Mouse (Mus musculus) lung, embryonic 16.5 days (tissue): ENCODE data around the gene Rcan3. TPM values are rescaled to one million over a fixed set of nuclear protein-coding genes. Genes with fewer than 3 reads are reported as not detected.

ENCODE experiments used
- ATAC-seq: fragments of 200-750 bp; cut with Nextera tagmentation; 2 replicates; pipeline ENCODE4 v1.8.0; 2017; ENCODE audit warnings: low read depth, mild to moderate bottlenecking, moderate library complexity
- H3K27ac ChIP-seq: fragments of 300-500 bp; sonication (generic); 2 replicates; pipeline ENCODE4 v1.5.1; 2014; ENCODE audit warnings: mild to moderate bottlenecking, control low read depth, low read length
- H3K27me3 ChIP-seq: fragments of 300-500 bp; sonication (generic); 2 replicates; pipeline ENCODE4 v1.6.1; 2014; ENCODE audit warnings: low read depth, low read length, mixed read lengths; ENCODE audit not compliant: control insufficient read depth, insufficient read depth
- H3K36me3 ChIP-seq: fragments of 300-500 bp; sonication (generic); 2 replicates; pipeline ENCODE4 v1.6.1; 2014; ENCODE audit warnings: low read length; ENCODE audit not compliant: control insufficient read depth, insufficient read depth
- H3K4me1 ChIP-seq: fragments of 300-500 bp; sonication (generic); replicated peaks from 2 replicates; pipeline ENCODE4 v1.6.1; 2014; ENCODE audit warnings: low read length, mixed read lengths; ENCODE audit not compliant: control insufficient read depth, insufficient read depth
- H3K4me2 ChIP-seq: fragments of 300-500 bp; sonication (generic); 2 replicates; pipeline ENCODE4 v1.6.1; 2014; ENCODE audit warnings: low read depth, low read length, control low read depth
- H3K4me3 ChIP-seq: fragments of 300-500 bp; sonication (generic); 2 replicates; pipeline ENCODE4 v1.5.1; 2014; ENCODE audit warnings: mild to moderate bottlenecking, low read length, control low read depth
- H3K9ac ChIP-seq: fragments of 300-500 bp; sonication (generic); 2 replicates; pipeline ENCODE4 v1.6.1; 2014; ENCODE audit warnings: low read length, control low read depth
- H3K9me3 ChIP-seq: fragments of 300-500 bp; sonication (generic); 2 replicates; pipeline ENCODE4 v1.6.1; 2016; ENCODE audit warnings: low read length; ENCODE audit not compliant: control insufficient read depth
- WGBS: fragments of 180-500 bp; shearing (Covaris S2); extraction: QIAGEN DNeasy Blood & Tissue Kit; methylation state at CpG from one replicate; pipeline ENCODE4 v1.1.7; 2014; 5-methylcytosine and 5-hydroxymethylcytosine counted together
- polyA plus RNA-seq: library from polyadenylated mRNA; unstranded; fragments of >200 nt; fragmentation: Nextera tagmentation; extraction: Ambion mirVana; gene quantifications from 2 replicates; pipeline ENCODE4 v1.2.1, GENCODE M21; 2015

The Rcan3 gene
- 10.7 and 11.8 TPM in 2 replicates for polyA plus RNA-seq

DNA sequence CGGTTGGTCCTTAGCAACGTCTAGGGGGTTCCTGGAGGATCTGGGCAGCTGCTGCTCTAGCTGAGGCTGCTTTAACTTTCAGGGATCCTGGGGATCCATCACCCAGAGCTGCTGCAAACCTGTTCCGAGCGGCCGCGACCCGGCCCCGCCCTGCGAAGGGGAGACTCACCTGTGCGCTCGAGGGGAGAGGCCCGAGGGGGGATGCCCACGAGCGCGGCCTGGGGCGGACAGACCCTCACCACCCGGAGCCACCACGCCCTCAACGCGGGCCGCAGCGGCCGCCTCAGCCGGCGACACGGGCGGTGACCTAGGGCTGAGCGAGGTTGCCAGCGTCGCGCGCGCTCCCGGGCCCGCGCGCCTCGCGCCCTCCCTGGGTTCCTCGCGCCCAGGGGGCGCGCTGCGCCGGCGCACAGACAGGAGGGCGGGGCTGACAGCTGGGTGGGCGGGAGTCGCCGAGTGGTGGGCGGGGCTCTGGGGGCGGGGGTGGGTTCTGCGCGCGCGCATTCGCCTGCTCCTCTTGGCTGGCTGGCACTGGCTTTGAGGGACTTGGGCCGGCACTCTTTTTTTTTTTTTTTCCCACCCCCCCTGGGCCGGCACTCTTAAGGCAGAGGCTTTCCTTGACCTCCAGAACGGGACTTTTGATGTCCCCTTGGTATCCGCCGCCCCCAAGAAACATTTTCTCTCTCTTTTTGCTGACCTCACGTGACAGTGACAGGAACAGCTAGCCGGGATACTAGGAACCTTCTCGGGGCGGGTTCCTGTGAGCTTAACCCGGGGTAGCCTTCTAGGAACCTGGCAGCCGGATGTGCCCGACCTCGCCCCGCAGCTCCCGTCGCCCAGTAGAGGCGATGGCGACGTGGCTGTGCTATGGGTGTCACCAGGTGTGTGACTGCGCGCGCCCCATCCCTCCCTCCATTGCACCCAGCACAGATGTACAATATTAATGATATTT lies at the start of gene Rcan3:
Rcan3 (minus strand) TSS at position 411 of the 952 bp plus-strand sequence.
- Histone ChIP-seq H3K27me3 (no peaks in the 10 kb centered on the region), H3K9ac (peak within 1 kb of the TSS; percentile 89), H3K4me1 (peaks cover 15% of the 10 kb centered on the region; the same call in 1 of the 2 replicates), H3K27ac (peak within 1 kb of the TSS; percentile 63; the same call in 1 of the 2 replicates), H3K36me3 (no peaks in the 10 kb centered on the region), H3K4me2 (peak within 1 kb of the TSS; percentile 98), H3K9me3 (no peaks in the 10 kb centered on the region), H3K4me3 (peak within 1 kb of the TSS; percentile 79)
- under 1% methylated on average over 57 of the region's 79 CpGs for WGBS
- peak; percentile 90 for ATAC-seq

DNA sequence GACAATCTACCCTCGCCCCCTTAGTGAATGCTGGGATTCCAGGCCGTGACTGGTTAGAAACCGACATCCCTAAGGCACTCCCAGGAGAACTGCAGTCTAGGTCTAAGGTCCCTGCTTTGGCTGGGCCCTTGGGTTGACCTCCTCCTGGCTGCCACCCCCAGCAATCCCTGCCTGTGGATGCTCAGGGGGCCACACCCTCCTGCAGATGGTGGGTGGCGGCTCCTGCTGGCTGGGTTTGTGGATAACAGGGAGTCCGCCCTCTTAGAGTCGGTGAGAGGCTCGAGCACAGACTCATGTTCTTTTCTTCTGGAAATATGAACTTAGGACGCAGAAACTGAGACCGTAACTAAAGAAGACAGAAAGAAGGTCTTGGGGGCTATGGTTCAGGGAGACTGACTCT lies 46.7 kb upstream of the Rcan3 start:
- 76% methylated on average over 9 of the region's 9 CpGs for WGBS
- H3K9ac ChIP-seq = no peak overlapping the region
- no peak overlapping the region for H3K4me2 ChIP-seq
- no peak for ATAC-seq
- no peak overlapping the region for H3K4me3 ChIP-seq
- H3K4me1 ChIP-seq = no peaks in the 10 kb centered on the region
- H3K36me3 ChIP-seq = no peaks in the 10 kb centered on the region
- no peaks in the 10 kb centered on the region for H3K27me3 ChIP-seq
- no peak overlapping the region for H3K27ac ChIP-seq
- no peaks in the 10 kb centered on the region for H3K9me3 ChIP-seq

DNA sequence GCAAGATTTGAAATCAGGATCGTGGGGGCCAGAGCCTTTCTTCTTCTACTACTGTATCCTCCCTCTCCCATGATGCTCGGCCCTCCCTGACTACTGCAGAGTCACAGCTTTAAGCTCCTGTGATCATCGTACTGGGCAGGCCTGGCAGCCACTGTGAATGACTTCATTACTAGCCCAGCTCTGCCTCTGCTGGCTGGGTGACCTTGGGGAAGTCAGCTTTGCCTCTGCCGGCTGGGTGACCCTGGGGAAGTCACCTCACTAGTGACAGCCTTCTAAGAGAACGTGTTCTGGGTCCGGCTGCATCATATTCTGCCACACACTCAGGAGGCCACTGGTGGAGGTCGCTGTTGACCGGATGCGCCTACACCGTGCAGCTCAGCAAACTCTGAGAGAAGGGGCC lies 44.2 kb upstream of the Rcan3 start:
- Histone ChIP-seq H3K4me2 (no peak overlapping the region), H3K27ac (no peak overlapping the region), H3K9ac (no peak overlapping the region), H3K36me3 (no peaks in the 10 kb centered on the region), H3K4me1 (no peaks in the 10 kb centered on the region), H3K4me3 (no peak overlapping the region), H3K9me3 (no peaks in the 10 kb centered on the region), H3K27me3 (no peaks in the 10 kb centered on the region)
- no peak for ATAC-seq
- WGBS = 75% methylated on average over 10 of the region's 10 CpGs

DNA sequence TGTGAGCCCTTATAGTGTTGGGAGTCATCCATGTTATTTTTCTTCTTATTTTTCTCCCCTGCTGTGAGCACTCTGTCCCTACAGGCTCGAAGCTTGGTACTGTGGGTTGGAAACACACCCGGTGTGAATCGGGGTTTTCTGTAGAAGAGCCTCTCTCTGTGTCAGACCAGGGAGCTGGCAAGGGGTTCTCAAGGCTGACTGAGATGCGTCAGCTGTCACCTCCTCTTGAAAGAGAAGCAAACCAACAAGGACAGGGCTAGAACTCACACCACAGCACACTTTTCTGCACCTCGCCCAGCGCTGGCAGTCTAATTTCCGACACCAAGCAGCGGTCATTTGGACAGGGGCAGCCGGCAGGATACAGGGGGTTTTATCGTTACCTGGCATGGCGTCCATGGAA lies 29.8 kb upstream of the Rcan3 start:
- Histone ChIP-seq H3K4me2 (no peak overlapping the region), H3K27me3 (no peaks in the 10 kb centered on the region), H3K4me3 (no peak overlapping the region), H3K9me3 (no peaks in the 10 kb centered on the region), H3K4me1 (no peaks in the 10 kb centered on the region), H3K36me3 (no peaks in the 10 kb centered on the region), H3K9ac (no peak overlapping the region), H3K27ac (no peak overlapping the region)
- WGBS = 90% methylated on average over 11 of the region's 11 CpGs
- ATAC-seq = no peak

DNA sequence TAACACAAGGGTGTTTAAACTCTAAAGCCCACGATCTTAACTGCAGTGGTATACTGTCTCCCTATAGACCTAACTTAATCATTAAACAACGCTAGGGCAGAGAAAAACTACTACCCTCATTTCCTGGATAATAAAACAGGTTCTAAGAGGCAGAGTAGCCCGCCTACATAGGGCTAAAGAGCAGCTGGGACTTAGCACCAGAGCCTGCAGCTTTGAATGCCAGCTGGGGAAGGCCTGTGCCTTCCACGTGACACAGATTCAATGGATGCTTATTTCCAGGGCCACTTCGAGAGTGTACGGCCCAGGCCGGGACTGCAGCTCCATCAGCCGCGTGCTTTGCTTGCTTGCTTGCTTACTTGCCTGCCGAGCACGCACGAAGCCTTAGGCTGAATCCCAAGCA lies 19.9 kb upstream of the Rcan3 start:
- Histone ChIP-seq H3K9me3 (no peaks in the 10 kb centered on the region), H3K27ac (peak overlapping the region; percentile 41), H3K4me3 (no peak overlapping the region), H3K4me1 (peaks cover 23% of the 10 kb centered on the region), H3K27me3 (no peaks in the 10 kb centered on the region), H3K36me3 (no peaks in the 10 kb centered on the region), H3K4me2 (no peak overlapping the region), H3K9ac (0 out of 2 replicates have a peak overlapping the region, but pooled peaks have one; percentile 23)
- ATAC-seq = peak; percentile 64; the same call in 1 of the 2 replicates
- 52% methylated on average over 12 of the region's 12 CpGs for whole genome bisulfite sequencing

DNA sequence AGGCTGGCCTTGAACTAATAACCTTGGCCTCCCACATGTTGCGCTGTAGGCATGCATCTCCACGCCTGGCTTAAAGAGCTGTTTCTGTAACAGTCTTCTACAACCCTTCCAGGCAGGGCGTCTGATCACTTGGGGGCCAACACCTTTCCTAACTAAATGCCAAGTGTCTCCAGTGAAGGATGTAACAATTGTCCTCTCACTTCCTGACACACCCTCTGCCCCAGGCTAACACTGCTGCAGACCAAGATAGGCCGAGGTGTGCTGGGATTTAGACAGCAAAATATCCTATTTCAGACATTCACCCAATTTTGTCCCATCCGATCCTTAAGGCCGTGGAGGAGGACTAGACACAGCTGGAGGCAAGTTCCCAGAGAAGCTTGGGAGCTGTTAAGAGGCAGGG lies 19.5 kb upstream of the Rcan3 start:
- no peaks in the 10 kb centered on the region for H3K36me3 ChIP-seq
- no peaks in the 10 kb centered on the region for H3K9me3 ChIP-seq
- no peak overlapping the region for H3K9ac ChIP-seq
- peaks cover 23% of the 10 kb centered on the region for H3K4me1 ChIP-seq
- no peak overlapping the region for H3K4me2 ChIP-seq
- no peak for ATAC-seq
- H3K4me3 ChIP-seq = no peak overlapping the region
- no peaks in the 10 kb centered on the region for H3K27me3 ChIP-seq
- peak overlapping the region; percentile 41 for H3K27ac ChIP-seq
- WGBS = 46% methylated on average over 6 of the region's 6 CpGs

DNA sequence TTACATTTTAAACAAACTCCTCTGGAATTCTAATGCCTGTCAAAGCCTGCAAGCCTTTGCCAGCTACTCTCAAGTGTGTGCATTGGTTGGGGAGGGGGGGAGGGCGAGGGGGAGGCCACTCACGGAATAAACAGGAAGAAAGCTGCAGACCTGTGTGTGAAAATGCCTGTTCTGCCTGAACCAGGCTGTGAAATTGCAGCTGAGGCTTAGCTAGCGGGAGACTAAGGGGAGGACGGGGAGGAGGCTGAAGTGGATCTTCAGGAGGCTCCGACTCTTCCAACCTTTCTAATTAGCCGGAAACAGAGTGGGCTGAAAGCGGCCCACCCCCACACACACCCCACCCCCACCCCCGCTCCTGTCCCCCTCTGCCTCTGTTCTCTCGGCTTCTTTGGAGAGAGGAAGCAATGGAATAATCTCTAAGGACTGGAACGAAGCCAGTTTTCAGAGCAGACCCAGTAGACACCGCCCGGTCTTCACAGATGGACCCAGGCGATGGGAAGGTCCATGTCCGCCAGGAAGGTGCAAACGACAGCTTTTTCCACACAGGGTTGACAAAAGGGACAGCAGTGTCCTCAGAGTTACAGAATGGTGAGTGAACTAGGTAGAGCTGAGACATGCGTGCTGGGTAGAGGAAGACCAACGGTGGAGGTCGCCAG lies 17.8 kb upstream of the Rcan3 start:
- peak overlapping the region; percentile 71 for H3K27ac ChIP-seq
- H3K4me2 ChIP-seq = peak overlapping the region; percentile 47
- no peaks in the 10 kb centered on the region for H3K27me3 ChIP-seq
- H3K4me3 ChIP-seq = peak overlapping the region; percentile 11; the same call in 1 of the 2 replicates
- no peaks in the 10 kb centered on the region for H3K36me3 ChIP-seq
- peak; percentile 73 for ATAC-seq
- peak overlapping the region; percentile 1 for H3K9ac ChIP-seq
- peaks cover 23% of the 10 kb centered on the region for H3K4me1 ChIP-seq
- no peaks in the 10 kb centered on the region for H3K9me3 ChIP-seq
- 19% methylated on average over 18 of the region's 18 CpGs for WGBS

DNA sequence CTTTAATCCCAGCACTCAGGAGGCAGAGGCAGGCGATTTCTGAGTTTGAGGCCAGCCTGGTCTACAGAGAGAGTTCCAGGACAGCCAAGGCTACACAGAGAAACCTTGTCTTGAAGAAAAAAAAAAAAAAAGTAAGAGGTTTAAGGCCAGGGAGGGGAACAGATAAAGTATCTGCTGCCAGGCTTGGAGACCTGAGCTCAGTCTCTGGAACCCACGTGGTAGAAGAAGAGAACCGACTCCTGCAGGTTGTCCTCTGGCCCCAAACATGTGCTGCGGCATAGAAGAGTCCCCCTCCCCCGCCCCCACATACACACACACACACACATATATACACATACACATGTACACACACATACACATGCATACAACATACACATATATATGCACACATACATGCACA lies 8.8 kb upstream of the Rcan3 start:
- Histone ChIP-seq H3K27ac (no peak overlapping the region), H3K36me3 (no peaks in the 10 kb centered on the region), H3K4me2 (no peak overlapping the region), H3K27me3 (no peaks in the 10 kb centered on the region), H3K9ac (no peak overlapping the region), H3K4me1 (peaks cover 4% of the 10 kb centered on the region; the same call in 1 of the 2 replicates), H3K9me3 (no peaks in the 10 kb centered on the region), H3K4me3 (no peak overlapping the region)
- ATAC-seq = no peak
- 77% methylated on average over 5 of the region's 5 CpGs for WGBS

DNA sequence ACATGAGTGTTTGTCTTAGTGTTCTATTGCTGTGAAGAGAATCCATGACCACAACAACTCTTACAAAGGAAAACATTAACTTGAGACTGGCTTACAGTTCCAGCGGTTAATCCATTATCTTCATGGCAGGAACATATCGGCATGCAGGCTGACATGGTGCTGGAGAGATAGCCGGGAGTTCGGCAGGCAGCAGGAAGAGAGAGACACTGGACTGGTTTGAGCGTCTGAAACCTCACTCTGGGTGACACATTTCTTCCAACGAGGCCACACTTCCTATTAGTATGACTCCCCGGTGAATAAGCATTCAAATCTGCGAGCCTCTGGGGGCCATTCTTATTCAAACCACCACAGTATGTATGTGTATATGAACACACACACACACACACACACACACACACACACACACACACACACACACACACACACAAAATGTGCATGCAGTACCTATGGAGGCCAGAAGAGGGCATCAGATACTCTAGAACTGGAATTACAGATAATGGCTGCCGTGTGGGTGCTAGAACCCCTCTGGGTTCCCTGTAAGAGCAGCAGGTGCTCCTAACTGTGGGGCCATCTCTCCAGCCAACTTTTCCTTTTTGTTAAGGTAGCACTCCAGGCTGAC lies 6.4 kb upstream of the Rcan3 start:
- H3K27ac ChIP-seq = peak overlapping the region; percentile 66
- H3K27me3 ChIP-seq = no peaks in the 10 kb centered on the region
- 34% methylated on average over 9 of the region's 9 CpGs for WGBS
- peaks cover 4% of the 10 kb centered on the region; the same call in 1 of the 2 replicates for H3K4me1 ChIP-seq
- no peaks in the 10 kb centered on the region for H3K9me3 ChIP-seq
- ATAC-seq = peak; percentile 26; the same call in 1 of the 2 replicates
- H3K4me2 ChIP-seq = no peak overlapping the region
- no peak overlapping the region for H3K4me3 ChIP-seq
- no peak overlapping the region for H3K9ac ChIP-seq
- no peaks in the 10 kb centered on the region for H3K36me3 ChIP-seq
